Mouse (Mus musculus): ENCODE measurements around the gene Scrg1. TPM values are rescaled to one million over a fixed set of nuclear protein-coding genes. Genes with fewer than 3 reads are reported as not detected.
"Not testable (repeated sequence)": the region's sequence is repeated elsewhere in the genome, so short reads cannot be mapped to it uniquely, and the experiment has no call there.

Gene Scrg1
- polyA plus RNA-seq, 1 experiment from 2014 or later: not detected

GRCm38 (mm10) chr8:57428566-57428965, 27.2 kb upstream of the Scrg1 start:
- WGBS: 6% methylated on average over 1 of the region's 1 CpGs
- no peak overlapping the region for H3K4me3 ChIP-seq (ENCODE audit: low read length)
- no peaks in the 10 kb centered on the region for H3K4me1 ChIP-seq (ENCODE audit: control insufficient read depth, insufficient read depth, low read length)
- H3K9ac ChIP-seq (ENCODE audit: low read depth, low read length): no peak overlapping the region
- H3K27me3 ChIP-seq (ENCODE audit: control insufficient read depth, insufficient read depth, low read length): no peaks in the 10 kb centered on the region
- no peak for ATAC-seq (ENCODE audit: low FRiP score, low TSS enrichment)
- H3K27ac ChIP-seq (ENCODE audit: low read depth, low read length): no peak overlapping the region
- H3K9me3 ChIP-seq (ENCODE audit: control insufficient read depth, low read length): no peaks in the 10 kb centered on the region
- no peak overlapping the region for H3K4me2 ChIP-seq (replicated peaks; ENCODE audit: low read depth, low read length)
- H3K36me3 ChIP-seq (ENCODE audit: control insufficient read depth, insufficient read depth, low read length): no peaks in the 10 kb centered on the region

- H3K27me3 ChIP-seq (ENCODE audit: control insufficient read depth, insufficient read depth, low read length): no peaks in the 10 kb centered on the region
- peak overlapping the region; percentile 24; the same call in 1 of the 2 replicates for H3K4me2 ChIP-seq (replicated peaks; ENCODE audit: low read depth, low read length)
- no peaks in the 10 kb centered on the region for H3K9me3 ChIP-seq (ENCODE audit: control insufficient read depth, low read length)
- no peak overlapping the region for H3K27ac ChIP-seq (ENCODE audit: low read depth, low read length)
- H3K4me1 ChIP-seq (ENCODE audit: control insufficient read depth, insufficient read depth, low read length): no peaks in the 10 kb centered on the region
- 33% methylated on average over 18 of the region's 18 CpGs for WGBS
- no peaks in the 10 kb centered on the region for H3K36me3 ChIP-seq (ENCODE audit: control insufficient read depth, insufficient read depth, low read length)
- ATAC-seq (ENCODE audit: low FRiP score, low TSS enrichment): peak; percentile 42
- no peak overlapping the region for H3K9ac ChIP-seq (ENCODE audit: low read depth, low read length)
- no peak overlapping the region for H3K4me3 ChIP-seq (ENCODE audit: low read length)
Measured at GRCm38 (mm10) chr8:57429166-57429887, 26.4 kb upstream of the Scrg1 start.

GRCm38 (mm10) chr8:57429888-57430274, 25.8 kb upstream of the Scrg1 start:
- not testable (repeated sequence) for H3K9ac ChIP-seq (ENCODE audit: low read depth, low read length); H3K4me1 ChIP-seq (ENCODE audit: control insufficient read depth, insufficient read depth, low read length); H3K4me2 ChIP-seq (replicated peaks; ENCODE audit: low read depth, low read length); ATAC-seq (ENCODE audit: low FRiP score, low TSS enrichment); H3K4me3 ChIP-seq (ENCODE audit: low read length); H3K27me3 ChIP-seq (ENCODE audit: control insufficient read depth, insufficient read depth, low read length); H3K36me3 ChIP-seq (ENCODE audit: control insufficient read depth, insufficient read depth, low read length); H3K27ac ChIP-seq (ENCODE audit: low read depth, low read length); H3K9me3 ChIP-seq (ENCODE audit: control insufficient read depth, low read length)
- 66% methylated on average over 5 of the region's 5 CpGs for WGBS

GRCm38 (mm10) chr8:57430901-57431300, 24.8 kb upstream of the Scrg1 start:
- H3K4me1 ChIP-seq (ENCODE audit: control insufficient read depth, insufficient read depth, low read length): no peaks in the 10 kb centered on the region
- H3K27ac ChIP-seq (ENCODE audit: low read depth, low read length): no peak overlapping the region
- H3K9ac ChIP-seq (ENCODE audit: low read depth, low read length): no peak overlapping the region
- H3K4me2 ChIP-seq (replicated peaks; ENCODE audit: low read depth, low read length): no peak overlapping the region
- WGBS: 84% methylated on average over 11 of the region's 11 CpGs
- H3K36me3 ChIP-seq (ENCODE audit: control insufficient read depth, insufficient read depth, low read length): no peaks in the 10 kb centered on the region
- no peak for ATAC-seq (ENCODE audit: low FRiP score, low TSS enrichment)
- no peak overlapping the region for H3K4me3 ChIP-seq (ENCODE audit: low read length)
- no peaks in the 10 kb centered on the region for H3K27me3 ChIP-seq (ENCODE audit: control insufficient read depth, insufficient read depth, low read length)
- H3K9me3 ChIP-seq (ENCODE audit: control insufficient read depth, low read length): no peaks in the 10 kb centered on the region

GRCm38 (mm10) chr8:57432802-57433201, 22.9 kb upstream of the Scrg1 start:
- no peak for ATAC-seq (ENCODE audit: low FRiP score, low TSS enrichment)
- no peaks in the 10 kb centered on the region for H3K27me3 ChIP-seq (ENCODE audit: control insufficient read depth, insufficient read depth, low read length)
- 69% methylated on average over 5 of the region's 5 CpGs for WGBS
- no peak overlapping the region for H3K27ac ChIP-seq (ENCODE audit: low read depth, low read length)
- no peak overlapping the region for H3K4me2 ChIP-seq (replicated peaks; ENCODE audit: low read depth, low read length)
- no peaks in the 10 kb centered on the region for H3K9me3 ChIP-seq (ENCODE audit: control insufficient read depth, low read length)
- H3K36me3 ChIP-seq (ENCODE audit: control insufficient read depth, insufficient read depth, low read length): no peaks in the 10 kb centered on the region
- H3K9ac ChIP-seq (ENCODE audit: low read depth, low read length): no peak overlapping the region
- no peaks in the 10 kb centered on the region for H3K4me1 ChIP-seq (ENCODE audit: control insufficient read depth, insufficient read depth, low read length)
- H3K4me3 ChIP-seq (ENCODE audit: low read length): no peak overlapping the region

GRCm38 (mm10) chr8:57435768-57436436, 19.8 kb upstream of the Scrg1 start:
- Histone ChIP-seq H3K27me3 (ENCODE audit: control insufficient read depth, insufficient read depth, low read length) (no peaks in the 10 kb centered on the region), H3K4me2 (replicated peaks; ENCODE audit: low read depth, low read length) (no peak overlapping the region), H3K36me3 (ENCODE audit: control insufficient read depth, insufficient read depth, low read length) (no peaks in the 10 kb centered on the region), H3K9ac (ENCODE audit: low read depth, low read length) (no peak overlapping the region), H3K9me3 (ENCODE audit: control insufficient read depth, low read length) (no peaks in the 10 kb centered on the region), H3K4me3 (ENCODE audit: low read length) (no peak overlapping the region), H3K4me1 (ENCODE audit: control insufficient read depth, insufficient read depth, low read length) (no peaks in the 10 kb centered on the region), H3K27ac (ENCODE audit: low read depth, low read length) (no peak overlapping the region)
- WGBS: 36% methylated on average over 18 of the region's 18 CpGs
- no peak for ATAC-seq (ENCODE audit: low FRiP score, low TSS enrichment)

- WGBS: 82% methylated on average over 9 of the region's 9 CpGs
- H3K4me1 ChIP-seq (ENCODE audit: control insufficient read depth, insufficient read depth, low read length): no peaks in the 10 kb centered on the region
- H3K36me3 ChIP-seq (ENCODE audit: control insufficient read depth, insufficient read depth, low read length): no peaks in the 10 kb centered on the region
- H3K9me3 ChIP-seq (ENCODE audit: control insufficient read depth, low read length): no peaks in the 10 kb centered on the region
- ATAC-seq (ENCODE audit: low FRiP score, low TSS enrichment): no peak
- no peak overlapping the region for H3K4me2 ChIP-seq (replicated peaks; ENCODE audit: low read depth, low read length)
- no peak overlapping the region for H3K9ac ChIP-seq (ENCODE audit: low read depth, low read length)
- no peak overlapping the region for H3K27ac ChIP-seq (ENCODE audit: low read depth, low read length)
- no peak overlapping the region for H3K4me3 ChIP-seq (ENCODE audit: low read length)
- no peaks in the 10 kb centered on the region for H3K27me3 ChIP-seq (ENCODE audit: control insufficient read depth, insufficient read depth, low read length)
Measured at GRCm38 (mm10) chr8:57436437-57436796, 19.3 kb upstream of the Scrg1 start.

- no peaks in the 10 kb centered on the region for H3K9me3 ChIP-seq (ENCODE audit: control insufficient read depth, low read length)
- no peak overlapping the region for H3K27ac ChIP-seq (ENCODE audit: low read depth, low read length)
- no peaks in the 10 kb centered on the region for H3K27me3 ChIP-seq (ENCODE audit: control insufficient read depth, insufficient read depth, low read length)
- WGBS: 84% methylated on average over 4 of the region's 4 CpGs
- no peak overlapping the region for H3K9ac ChIP-seq (ENCODE audit: low read depth, low read length)
- no peaks in the 10 kb centered on the region for H3K36me3 ChIP-seq (ENCODE audit: control insufficient read depth, insufficient read depth, low read length)
- H3K4me2 ChIP-seq (replicated peaks; ENCODE audit: low read depth, low read length): no peak overlapping the region
- no peaks in the 10 kb centered on the region for H3K4me1 ChIP-seq (ENCODE audit: control insufficient read depth, insufficient read depth, low read length)
- no peak for ATAC-seq (ENCODE audit: low FRiP score, low TSS enrichment)
- no peak overlapping the region for H3K4me3 ChIP-seq (ENCODE audit: low read length)
Measured at GRCm38 (mm10) chr8:57441131-57441530, 14.6 kb upstream of the Scrg1 start.

- H3K4me2 ChIP-seq (replicated peaks; ENCODE audit: low read depth, low read length): no peak overlapping the region
- H3K4me3 ChIP-seq (ENCODE audit: low read length): no peak overlapping the region
- no peak for ATAC-seq (ENCODE audit: low FRiP score, low TSS enrichment)
- H3K27ac ChIP-seq (ENCODE audit: low read depth, low read length): no peak overlapping the region
- H3K9ac ChIP-seq (ENCODE audit: low read depth, low read length): no peak overlapping the region
- no peaks in the 10 kb centered on the region for H3K27me3 ChIP-seq (ENCODE audit: control insufficient read depth, insufficient read depth, low read length)
- 89% methylated on average over 5 of the region's 5 CpGs for WGBS
- no peaks in the 10 kb centered on the region for H3K4me1 ChIP-seq (ENCODE audit: control insufficient read depth, insufficient read depth, low read length)
- no peaks in the 10 kb centered on the region for H3K36me3 ChIP-seq (ENCODE audit: control insufficient read depth, insufficient read depth, low read length)
- no peaks in the 10 kb centered on the region for H3K9me3 ChIP-seq (ENCODE audit: control insufficient read depth, low read length)
Measured at GRCm38 (mm10) chr8:57441556-57441955, 14.2 kb upstream of the Scrg1 start.
